Mouse (Mus musculus): ENCODE results near the gene Stx16.

Stx16 gene

GRCm38 (mm10) chr2:174075673-174076432 is at the start of gene Stx16:
TSS of gene Stx16 (plus strand) at chr2:174076308.
- DNase-seq: peak; percentile 81 to 82

- no peak for DNase-seq
These were observed 49.7 kb upstream of the Stx16 start for GRCm38 (mm10) chr2:174026406-174026805.

GRCm38 (mm10) chr2:174033257-174033800 is 42.8 kb upstream of the Stx16 start:
- DNase-seq: no peak

- no peak for DNase-seq
These were observed 28.5 kb upstream of the Stx16 start for GRCm38 (mm10) chr2:174047656-174048055.

- no peak for DNase-seq
These were observed 26.4 kb upstream of the Stx16 start for GRCm38 (mm10) chr2:174049481-174050338.

- no peak for DNase-seq
These were observed 25.8 kb upstream of the Stx16 start for GRCm38 (mm10) chr2:174050339-174050685.

- no peak for DNase-seq
These were observed 25.0 kb upstream of the Stx16 start for GRCm38 (mm10) chr2:174051081-174051481.

- DNase-seq: no peak
These were observed 21.6 kb upstream of the Stx16 start for GRCm38 (mm10) chr2:174054496-174054895.

- DNase-seq: no peak
These were observed 18.4 kb upstream of the Stx16 start for GRCm38 (mm10) chr2:174057730-174058129.

GRCm38 (mm10) chr2:174058316-174058939 is 17.7 kb upstream of the Stx16 start:
- peak in 1 of 2 experiments; percentile 1 for DNase-seq

- peak in 1 of 2 experiments; percentile 1 for DNase-seq
These were observed 16.3 kb upstream of the Stx16 start for GRCm38 (mm10) chr2:174059591-174060385.

- DNase-seq: no peak
These were observed 14.9 kb upstream of the Stx16 start for GRCm38 (mm10) chr2:174061219-174061618.

GRCm38 (mm10) chr2:174063074-174063473 is 13.0 kb upstream of the Stx16 start:
- DNase-seq: no peak

GRCm38 (mm10) chr2:174063527-174064211 is 12.4 kb upstream of the Stx16 start:
- DNase-seq: no peak

GRCm38 (mm10) chr2:174067793-174068419 is 8.2 kb upstream of the Stx16 start:
- DNase-seq: no peak

- no peak for DNase-seq
These were observed 6.5 kb upstream of the Stx16 start for GRCm38 (mm10) chr2:174069532-174070049.

GRCm38 (mm10) chr2:174071406-174071805 is 4.7 kb upstream of the Stx16 start:
- no peak for DNase-seq

GRCm38 (mm10) chr2:174073156-174073790 is 2.8 kb upstream of the Stx16 start:
- no peak for DNase-seq

GRCm38 (mm10) chr2:174074621-174075020 is 1.5 kb upstream of the Stx16 start:
- DNase-seq: no peak

- peak; percentile 9 to 11 for DNase-seq
These were observed 987 bp upstream of the Stx16 start for GRCm38 (mm10) chr2:174075072-174075570.

Data from thymus, adult 18-20 months (tissue).